Mouse (Mus musculus) natural killer cell, adult 2 months (primary cell): Measurements from ENCODE around the gene Mib2.
"Not testable (repeated sequence)": the region's sequence is repeated elsewhere in the genome, so short reads cannot be mapped to it uniquely, and the experiment has no call there.

Experiments
- DNase-seq, 2 experiments: peaks; one replicate each; pipeline ENCODE4 v3.0.0; 2022; ENCODE audit warnings: low spot score in 2 of 2

Gene Mib2

GRCm38 (mm10) chr4:155670236-155670635 lies 1.2 kb upstream of the Mib2 start:
- DNase-seq = not testable (repeated sequence)

DNA sequence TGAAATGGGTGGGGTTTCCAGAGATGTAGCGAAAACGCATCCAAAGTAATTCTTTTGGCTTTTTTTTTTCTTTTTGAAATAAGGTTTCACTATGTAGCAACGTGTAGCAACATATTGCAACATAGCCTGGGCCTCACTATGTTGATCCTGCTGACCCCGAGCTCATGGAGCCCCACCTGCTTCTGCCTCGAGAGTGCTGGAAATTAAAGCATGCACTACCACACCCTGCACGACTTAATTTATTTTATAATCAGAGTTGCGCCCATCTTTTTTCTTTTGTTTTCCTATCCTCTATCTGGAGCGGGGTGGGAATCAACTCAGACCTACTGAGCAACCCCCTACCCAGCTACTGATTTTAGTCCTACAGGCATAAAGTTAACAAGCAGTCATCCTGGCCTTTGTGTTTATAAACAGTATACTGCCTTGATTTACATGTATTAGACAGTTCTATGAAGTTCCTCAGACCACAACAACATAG lies 639 bp upstream of the Mib2 start:
- DNase-seq = no peak

GRCm38 (mm10) chr4:155666903-155667302 lies 2.1 kb downstream of the Mib2 start:
- no peak for DNase-seq

- DNase-seq = no peak
Observed at GRCm38 (mm10) chr4:155660641-155661040, 8.4 kb downstream of the Mib2 start.

- no peak for DNase-seq
Observed at GRCm38 (mm10) chr4:155658961-155659360, 10.0 kb downstream of the Mib2 start.

- no peak for DNase-seq
Observed at GRCm38 (mm10) chr4:155656214-155656751, 12.7 kb downstream of the Mib2 start.

GRCm38 (mm10) chr4:155654456-155655298 lies 14.3 kb downstream of the Mib2 start:
- peak; percentile 28 to 51 for DNase-seq

- no peak for DNase-seq
Observed at GRCm38 (mm10) chr4:155654183-155654455, 14.9 kb downstream of the Mib2 start.

DNA sequence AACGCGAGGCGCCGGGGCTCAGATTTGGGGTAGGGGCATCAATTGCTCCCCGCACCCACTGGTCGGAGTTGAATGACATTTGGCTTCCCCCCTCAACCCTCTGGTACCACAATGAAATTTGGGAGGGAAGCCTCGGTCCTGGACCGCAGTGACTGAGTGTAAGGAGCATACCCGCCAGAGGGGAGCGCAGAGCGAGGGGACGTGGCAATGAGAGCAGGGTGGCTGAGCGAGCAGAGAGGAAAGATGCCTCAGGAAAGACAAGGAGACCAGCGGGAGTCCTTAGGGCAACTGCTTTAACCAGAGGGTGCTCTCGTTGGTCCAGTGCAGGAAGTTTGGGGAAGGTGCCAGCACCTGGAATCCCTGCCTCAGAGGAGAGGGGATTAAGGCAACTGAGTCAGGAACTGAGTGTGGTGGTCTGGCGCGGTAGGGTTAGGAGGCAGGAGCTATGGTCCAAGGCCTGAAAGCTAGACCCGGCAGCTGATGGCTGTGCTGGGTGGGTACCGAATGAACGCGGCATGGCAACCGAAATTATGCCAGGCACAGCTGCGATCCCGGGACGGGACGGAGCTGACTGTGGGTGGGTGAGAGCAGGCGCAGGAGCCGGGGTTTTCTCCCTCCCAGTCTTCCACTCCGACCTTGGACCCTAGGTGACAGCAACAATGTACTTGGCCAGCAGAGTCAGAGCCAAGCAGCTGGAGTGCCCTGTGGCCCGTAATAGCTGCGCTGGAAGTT lies 15.4 kb downstream of the Mib2 start:
- DNase-seq = no peak

DNA sequence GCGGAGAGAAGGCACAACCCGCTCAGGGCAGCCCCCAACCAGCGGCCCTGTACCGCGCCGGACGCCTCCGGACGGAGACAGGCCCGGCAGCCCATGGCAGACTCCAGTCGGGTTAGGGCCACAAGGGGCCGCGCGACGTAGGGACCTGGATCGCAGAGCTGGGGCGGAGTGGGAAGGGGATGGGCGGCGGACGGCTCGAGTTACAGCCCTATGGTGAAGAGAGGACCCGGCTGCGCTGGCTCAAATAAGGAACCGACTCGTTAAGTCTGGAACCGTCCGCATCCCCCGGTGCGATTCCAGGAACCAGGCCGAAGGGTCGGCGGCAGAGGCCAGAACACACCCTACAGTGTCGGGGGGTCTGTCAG lies 15.9 kb downstream of the Mib2 start, which contains the start of gene Mmp23:
Gene Mmp23 (minus strand): TSS at position 299 of the 365 bp plus-strand sequence.
- no peak for DNase-seq

- no peak for DNase-seq
Observed at GRCm38 (mm10) chr4:155652283-155653085, 16.5 kb downstream of the Mib2 start.

- no peak for DNase-seq
Observed at GRCm38 (mm10) chr4:155651553-155652269, 17.3 kb downstream of the Mib2 start.

DNA sequence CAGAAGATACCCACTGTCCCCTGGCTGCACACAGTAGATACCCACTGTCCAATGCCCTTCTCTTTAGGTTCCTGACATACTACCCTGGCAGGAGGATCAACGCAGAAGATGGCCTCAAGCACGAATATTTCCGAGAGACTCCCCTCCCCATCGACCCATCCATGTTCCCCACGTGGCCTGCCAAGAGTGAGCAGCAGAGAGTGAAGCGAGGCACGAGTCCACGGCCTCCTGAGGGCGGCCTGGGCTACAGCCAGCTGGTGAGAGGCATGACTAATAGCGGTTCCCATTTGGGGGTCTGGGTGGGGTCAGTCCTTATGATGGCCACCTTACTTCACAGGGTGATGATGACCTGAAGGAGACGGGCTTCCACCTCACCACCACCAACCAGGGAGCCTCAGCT lies 19.6 kb downstream of the Mib2 start:
- no peak for DNase-seq

DNA sequence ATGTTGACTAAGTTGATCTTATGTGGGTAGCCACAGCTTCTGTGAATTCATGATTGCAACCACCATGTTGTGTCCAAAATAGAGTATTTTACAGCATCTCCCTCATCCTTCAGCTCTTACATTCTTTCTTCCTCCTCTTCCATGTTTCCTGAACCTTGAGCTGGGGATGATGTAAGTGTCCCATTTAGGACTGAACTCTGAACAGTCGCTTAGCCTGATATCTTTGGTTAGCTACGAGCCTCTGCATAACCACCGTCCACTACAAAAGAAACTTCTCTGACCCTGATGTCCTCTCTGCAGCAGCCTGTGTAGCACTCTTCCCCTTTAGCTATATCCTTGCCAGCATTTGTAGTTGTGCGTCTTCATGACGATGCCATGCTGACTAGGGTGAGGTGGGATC lies 23.3 kb downstream of the Mib2 start:
- DNase-seq = no peak

GRCm38 (mm10) chr4:155645308-155645707 lies 23.7 kb downstream of the Mib2 start, which contains the start of gene Gm10563:
TSS of gene Gm10563 (minus strand) at chr4:155645408.
- not testable (repeated sequence) for DNase-seq

DNA sequence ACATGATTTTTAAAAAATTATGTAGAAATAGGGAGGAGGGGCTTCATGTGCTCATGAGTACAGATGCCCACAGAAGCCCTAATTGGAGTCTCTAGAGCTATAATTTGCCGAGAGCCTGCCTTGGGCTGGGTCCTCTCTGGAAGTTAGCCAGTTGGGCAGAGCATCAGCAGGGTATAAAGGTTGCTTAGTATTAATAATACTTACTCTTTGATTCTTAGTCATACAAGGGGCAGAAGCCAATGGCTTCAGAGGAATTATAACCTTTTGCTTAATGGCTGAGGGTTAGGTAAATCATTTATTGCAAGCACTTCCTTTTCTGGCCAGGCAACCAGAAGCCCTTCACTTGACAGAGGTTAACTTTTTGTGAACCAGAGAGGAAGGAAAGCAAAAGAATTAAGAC lies 25.5 kb downstream of the Mib2 start:
- no peak for DNase-seq

DNA sequence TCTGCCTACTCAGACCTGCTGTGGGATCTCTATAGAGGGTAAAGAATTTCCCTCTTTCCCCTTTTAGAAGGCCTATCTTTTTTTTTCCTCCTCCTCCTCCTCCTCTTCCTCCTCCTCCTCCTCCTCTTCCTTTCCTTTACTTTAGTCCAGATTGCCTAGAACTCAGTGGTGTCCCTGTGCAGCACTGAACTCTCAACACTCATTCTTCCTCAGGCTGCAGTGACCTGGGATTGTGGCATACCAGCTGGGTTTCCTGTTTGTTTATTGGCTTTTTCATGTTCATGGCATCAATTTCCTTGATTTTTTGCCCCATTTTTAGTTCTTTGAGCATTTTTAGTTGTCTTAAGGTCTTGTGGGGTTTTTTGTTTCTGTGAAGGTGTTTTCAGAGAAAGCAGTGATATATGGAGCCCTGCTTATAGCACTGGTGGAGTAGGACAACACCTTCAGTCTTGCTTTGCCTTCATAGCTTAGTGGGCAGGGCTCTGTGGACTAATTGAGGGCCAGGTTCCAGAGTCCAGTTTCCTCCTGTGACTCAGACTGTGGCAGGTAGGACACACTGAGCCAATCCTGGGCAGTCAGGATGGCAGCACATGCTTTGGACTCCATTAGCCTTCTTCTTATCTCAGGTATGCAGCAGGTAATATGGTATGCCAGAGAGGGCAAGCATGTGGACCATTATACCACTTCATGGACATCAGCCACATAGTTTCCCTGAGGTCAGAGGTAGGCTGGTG lies 33.1 kb downstream of the Mib2 start:
- no peak for DNase-seq

- DNase-seq = no peak
Observed at GRCm38 (mm10) chr4:155630267-155630666, 38.7 kb downstream of the Mib2 start.

GRCm38 (mm10) chr4:155624338-155625291 lies 44.4 kb downstream of the Mib2 start, which contains the start of gene Cdk11b:
TSS of gene Cdk11b (plus strand) at chr4:155624854.
- peak; percentile 95 to 97 for DNase-seq
